Mouse (Mus musculus) neural tube, embryonic 11.5 days (tissue): ENCODE measurements around the gene Bms1. TPM values are rescaled to one million over a fixed set of nuclear protein-coding genes. Genes with fewer than 3 reads are reported as not detected.

ENCODE experiments used
- ATAC-seq: fragments of 200-750 bp; cut with Nextera tagmentation; 2 replicates; pipeline ENCODE4 v1.8.0; 2017; ENCODE audit warnings: moderate number of reproducible peaks, mild to moderate bottlenecking, moderate TSS enrichment, moderate library complexity; ENCODE audit not compliant: insufficient read depth, low FRiP score, low TSS enrichment
- DNase-seq: peaks from one replicate; pipeline ENCODE4 v3.0.0-alpha.2; 2015; ENCODE audit warnings: low spot score
- H3K27ac ChIP-seq: fragments of 300-500 bp; sonication (generic); 2 replicates; pipeline ENCODE4 v1.5.1; 2014; ENCODE audit warnings: low read depth, mild to moderate bottlenecking, low read length
- H3K27me3 ChIP-seq: fragments of 300-500 bp; sonication (generic); 2 replicates; pipeline ENCODE4 v1.6.1; 2014; ENCODE audit warnings: mild to moderate bottlenecking, low read length, mixed read lengths; ENCODE audit not compliant: control insufficient read depth, insufficient read depth
- H3K36me3 ChIP-seq: fragments of 300-500 bp; sonication (generic); 2 replicates; pipeline ENCODE4 v1.6.1; 2014; ENCODE audit warnings: mild to moderate bottlenecking, low read length, moderate library complexity, mixed read lengths; ENCODE audit not compliant: control insufficient read depth, insufficient read depth
- H3K4me1 ChIP-seq: fragments of 300-500 bp; sonication (generic); 2 replicates; pipeline ENCODE4 v1.6.1; 2014; ENCODE audit warnings: low read length, mixed read lengths; ENCODE audit not compliant: control insufficient read depth, insufficient read depth
- H3K4me2 ChIP-seq: fragments of 300-500 bp; sonication (generic); 2 replicates; pipeline ENCODE4 v1.6.1; 2014; ENCODE audit warnings: low read depth, mild to moderate bottlenecking, moderate library complexity
- H3K4me3 ChIP-seq: fragments of 300-500 bp; sonication (generic); 2 replicates; pipeline ENCODE4 v1.5.1; 2014; ENCODE audit warnings: low read depth, low read length
- H3K9ac ChIP-seq: fragments of 300-500 bp; sonication (generic); 2 replicates; pipeline ENCODE4 v1.6.1; 2014; ENCODE audit warnings: mild to moderate bottlenecking, low read length
- H3K9me3 ChIP-seq: fragments of 300-500 bp; sonication (generic); 2 replicates; pipeline ENCODE4 v1.6.1; 2016; ENCODE audit warnings: low read length; ENCODE audit not compliant: control insufficient read depth
- WGBS: fragments of 180-500 bp; shearing (Covaris S2); extraction: QIAGEN DNeasy Blood & Tissue Kit; methylation state at CpG from one replicate; pipeline ENCODE4 v1.1.7; 2014; 5-methylcytosine and 5-hydroxymethylcytosine counted together
- polyA plus RNA-seq: library from polyadenylated mRNA; unstranded; fragments of >200 nt; fragmentation: Nextera tagmentation; extraction: Ambion mirVana; gene quantifications from 2 replicates; pipeline ENCODE4 v1.2.1, GENCODE M21; 2014

The Bms1 gene
- polyA plus RNA-seq, result 43.9 and 50.0 TPM in 2 replicates

GRCm38 (mm10) chr6:118419050-118419920 lies at the start of gene Bms1:
Gene Bms1 (minus strand): TSS chr6:118419474.
- WGBS, result under 1% methylated on average over 64 of the region's 67 CpGs
- peak; percentile 96 for ATAC-seq
- H3K9me3 ChIP-seq, result no peaks in the 10 kb centered on the region
- H3K36me3 ChIP-seq, result 0 out of 2 replicates have a peak, but pooled peaks cover 3% of the 10 kb centered on the region
- peak within 1 kb of the TSS; percentile 76 for H3K9ac ChIP-seq
- peak within 1 kb of the TSS; percentile 54 for H3K4me2 ChIP-seq
- H3K4me1 ChIP-seq, result 0 out of 2 replicates have a peak, but pooled peaks cover 3% of the 10 kb centered on the region
- no peak within 1 kb of the TSS for H3K27ac ChIP-seq
- no peaks in the 10 kb centered on the region for H3K27me3 ChIP-seq
- peak within 1 kb of the TSS; percentile 67 for H3K4me3 ChIP-seq
- peak; percentile 94 for DNase-seq

GRCm38 (mm10) chr6:118462069-118462705 lies 42.9 kb upstream of the Bms1 start:
- Histone ChIP-seq H3K4me2 (no peak overlapping the region), H3K9me3 (no peaks in the 10 kb centered on the region), H3K36me3 (peaks cover 4% of the 10 kb centered on the region; the same call in 1 of the 2 replicates), H3K27ac (no peak overlapping the region), H3K4me3 (no peak overlapping the region), H3K4me1 (no peaks in the 10 kb centered on the region), H3K9ac (no peak overlapping the region), H3K27me3 (no peaks in the 10 kb centered on the region)
- DNase-seq (no peak), ATAC-seq (no peak)
- WGBS, result 84% methylated on average over 15 of the region's 15 CpGs

- Histone ChIP-seq H3K4me2 (no peak overlapping the region), H3K9me3 (no peaks in the 10 kb centered on the region), H3K4me3 (no peak overlapping the region), H3K27ac (no peak overlapping the region), H3K4me1 (peaks cover 3% of the 10 kb centered on the region; the same call in 1 of the 2 replicates), H3K36me3 (no peaks in the 10 kb centered on the region), H3K9ac (no peak overlapping the region), H3K27me3 (no peaks in the 10 kb centered on the region)
- WGBS, result 91% methylated on average over 1 of the region's 1 CpGs
- DNase-seq, result no peak
- no peak for ATAC-seq
These were observed 38.5 kb upstream of the Bms1 start for GRCm38 (mm10) chr6:118457726-118458125.

GRCm38 (mm10) chr6:118455042-118455631 lies 35.9 kb upstream of the Bms1 start, which contains the start of gene Zfp248:
Gene Zfp248 (minus strand): TSS chr6:118455528.
- Histone ChIP-seq H3K36me3 (no peaks in the 10 kb centered on the region), H3K9me3 (no peaks in the 10 kb centered on the region), H3K4me1 (peaks cover 3% of the 10 kb centered on the region; the same call in 1 of the 2 replicates), H3K9ac (peak within 1 kb of the TSS; percentile 73), H3K27ac (peak within 1 kb of the TSS; percentile 75), H3K27me3 (no peaks in the 10 kb centered on the region), H3K4me3 (peak within 1 kb of the TSS; percentile 49), H3K4me2 (peak within 1 kb of the TSS; percentile 55)
- ATAC-seq (peak; percentile 97), DNase-seq (peak; percentile 91)
- under 1% methylated on average over 43 of the region's 43 CpGs for WGBS

- no peak for DNase-seq
- H3K4me2 ChIP-seq, result peak overlapping the region; percentile 55
- H3K9ac ChIP-seq, result peak overlapping the region; percentile 73
- no peaks in the 10 kb centered on the region for H3K27me3 ChIP-seq
- H3K36me3 ChIP-seq, result no peaks in the 10 kb centered on the region
- 51% methylated on average over 8 of the region's 8 CpGs for WGBS
- H3K27ac ChIP-seq, result no peak overlapping the region
- peaks cover 3% of the 10 kb centered on the region; the same call in 1 of the 2 replicates for H3K4me1 ChIP-seq
- H3K9me3 ChIP-seq, result no peaks in the 10 kb centered on the region
- peak; percentile 42 for ATAC-seq
- H3K4me3 ChIP-seq, result peak overlapping the region; percentile 49
These were observed 35.2 kb upstream of the Bms1 start for GRCm38 (mm10) chr6:118454452-118454851.

GRCm38 (mm10) chr6:118431502-118431901 lies 12.2 kb upstream of the Bms1 start:
- Histone ChIP-seq H3K9ac (no peak overlapping the region), H3K9me3 (no peaks in the 10 kb centered on the region), H3K27me3 (no peaks in the 10 kb centered on the region), H3K4me3 (no peak overlapping the region), H3K4me1 (no peaks in the 10 kb centered on the region), H3K4me2 (no peak overlapping the region), H3K27ac (no peak overlapping the region), H3K36me3 (peaks cover 18% of the 10 kb centered on the region)
- no peak for DNase-seq
- WGBS, result 87% methylated on average over 4 of the region's 4 CpGs
- no peak for ATAC-seq

- H3K4me1 ChIP-seq, result no peaks in the 10 kb centered on the region
These were observed 7.4 kb upstream of the Bms1 start for GRCm38 (mm10) chr6:118426666-118427065.

GRCm38 (mm10) chr6:118410428-118410827 lies 8.8 kb downstream of the Bms1 start:
- Histone ChIP-seq H3K4me2 (no peak overlapping the region), H3K4me3 (no peak overlapping the region), H3K27ac (no peak overlapping the region), H3K27me3 (no peaks in the 10 kb centered on the region), H3K9me3 (no peaks in the 10 kb centered on the region), H3K4me1 (no peaks in the 10 kb centered on the region), H3K9ac (no peak overlapping the region), H3K36me3 (peaks cover 5% of the 10 kb centered on the region; the same call in 1 of the 2 replicates)
- 93% methylated on average over 1 of the region's 1 CpGs for WGBS
- ATAC-seq (no peak), DNase-seq (no peak)

More at GRCm38 (mm10) chr6:118426666-118427065, 7.4 kb upstream of the Bms1 start:
- H3K4me2 ChIP-seq, result no peak overlapping the region
- peaks cover 18% of the 10 kb centered on the region for H3K36me3 ChIP-seq
- no peak overlapping the region for H3K4me3 ChIP-seq
- no peaks in the 10 kb centered on the region for H3K27me3 ChIP-seq
- no peak overlapping the region for H3K9ac ChIP-seq
- ATAC-seq (no peak), DNase-seq (no peak)
- no peak overlapping the region for H3K27ac ChIP-seq
- 94% methylated on average over 1 of the region's 1 CpGs for WGBS
- H3K9me3 ChIP-seq, result no peaks in the 10 kb centered on the region
